8 mouse cellular contexts compared by ENCODE assay signal in genomic region chr8:120666807-120667470, GRCm38 (mm10). TPM values are rescaled to one million over a fixed set of nuclear protein-coding genes. Genes with fewer than 3 reads are reported as not detected.
A peak's percentile ranks its signal among the peaks of the same experiment; 100 is the strongest.
DNase-seq lines count a peak whose midpoint lies in the region; ATAC-seq and TF ChIP-seq lines count a peak whose summit lies in the region.

No protein-coding gene starts in this region.

- H3K4me3 ChIP-seq in kidney, postnatal 0 days (replicated peaks; ENCODE audit: low read depth, low read length), result peak overlapping the region; percentile 88
- H3K4me3 ChIP-seq in hindbrain, embryonic 13.5 days, result peak overlapping the region; percentile 93
- peak overlapping the region; percentile 75 for H3K4me3 ChIP-seq in midbrain, embryonic 16.5 days (ENCODE audit: low read depth, low read length)

- H3K27ac ChIP-seq in kidney, postnatal 0 days, result peak overlapping the region; percentile 87
- H3K27ac ChIP-seq in hindbrain, embryonic 13.5 days, result peak overlapping the region; percentile 90
- H3K27ac ChIP-seq in midbrain, embryonic 16.5 days (ENCODE audit: low read length), result peak overlapping the region; percentile 83; the same call in 1 of the 2 replicates

- no peak for TF ChIP-seq POLR2A in brain, embryonic 14.5 days (IDR thresholded peaks at IDR 0.05; ENCODE audit: borderline replicate concordance, extremely low read depth, insufficient read depth, insufficient read length, poor library complexity, severe bottlenecking)

- H3K27me3 ChIP-seq in kidney, postnatal 0 days (ENCODE audit: insufficient read depth, low read length), result no peaks in the 10 kb centered on the region
- no peaks in the 10 kb centered on the region for H3K27me3 ChIP-seq in hindbrain, embryonic 13.5 days
- H3K27me3 ChIP-seq in midbrain, embryonic 16.5 days (ENCODE audit: control insufficient read depth, insufficient read depth, low read depth, low read length), result no peaks in the 10 kb centered on the region

- H3K9me3 ChIP-seq in kidney, postnatal 0 days (replicated peaks; ENCODE audit: low read length), result no peaks in the 10 kb centered on the region
- no peaks in the 10 kb centered on the region for H3K9me3 ChIP-seq in hindbrain, embryonic 13.5 days
- H3K9me3 ChIP-seq in midbrain, embryonic 16.5 days (replicated peaks; ENCODE audit: control insufficient read depth, low read length, poor library complexity, severe bottlenecking), result no peaks in the 10 kb centered on the region

- TF ChIP-seq CTCF in kidney, postnatal 0 days (IDR thresholded peaks at IDR 0.05; ENCODE audit: low read depth), result no peak
- no peak for TF ChIP-seq CTCF in brain, embryonic 14.5 days (IDR thresholded peaks at IDR 0.05; ENCODE audit: borderline replicate concordance, extremely low read depth, insufficient read depth, insufficient read length)

- peak; percentile 43 for DNase-seq in kidney, postnatal 0 days (ENCODE audit: low spot score)
- DNase-seq in kidney, postnatal 10 days, result no peak
- peak; percentile 21 for DNase-seq in brain, embryonic 14.5 days (ENCODE audit: low read depth)
- DNase-seq in frontal cortex, postnatal 14 days (ENCODE audit: low spot score in 2 of 2), result no peak
- DNase-seq in spleen, postnatal 36 days (ENCODE audit: low spot score in 2 of 2), result no peak
- DNase-seq in gastrocnemius, adult 18-20 months (ENCODE audit: low spot score), result no peak

- H3K36me3 ChIP-seq in kidney, postnatal 0 days (ENCODE audit: insufficient read depth, low read length), result peaks cover 19% of the 10 kb centered on the region
- H3K36me3 ChIP-seq in hindbrain, embryonic 13.5 days, result peaks cover 26% of the 10 kb centered on the region
- peaks cover 7% of the 10 kb centered on the region for H3K36me3 ChIP-seq in midbrain, embryonic 16.5 days (ENCODE audit: control insufficient read depth, insufficient read depth, low read length)

- 2% methylated on average over 17 of the region's 17 CpGs for whole genome bisulfite sequencing in kidney, postnatal 0 days
- WGBS in hindbrain, embryonic 13.5 days, result 2% methylated on average over 17 of the region's 17 CpGs
- 2% methylated on average over 17 of the region's 17 CpGs for WGBS in midbrain, embryonic 16.5 days

- H3K9ac ChIP-seq in kidney, postnatal 0 days (ENCODE audit: low read depth, low read length), result peak overlapping the region; percentile 96
- H3K9ac ChIP-seq in hindbrain, embryonic 13.5 days, result peak overlapping the region; percentile 94
- peak overlapping the region; percentile 86 for H3K9ac ChIP-seq in midbrain, embryonic 16.5 days (ENCODE audit: low read depth, low read length)

- peak overlapping the region; percentile 92 for H3K4me2 ChIP-seq in kidney, postnatal 0 days (ENCODE audit: low read length)
- H3K4me2 ChIP-seq in hindbrain, embryonic 13.5 days, result peak overlapping the region; percentile 94
- H3K4me2 ChIP-seq in midbrain, embryonic 16.5 days (ENCODE audit: low read length), result peak overlapping the region; percentile 71

- peaks cover 21% of the 10 kb centered on the region; the same call in 1 of the 2 replicates for H3K4me1 ChIP-seq in kidney, postnatal 0 days (replicated peaks; ENCODE audit: insufficient read depth, low read length)
- H3K4me1 ChIP-seq in hindbrain, embryonic 13.5 days (replicated peaks), result peaks cover 64% of the 10 kb centered on the region
- peaks cover 39% of the 10 kb centered on the region for H3K4me1 ChIP-seq in midbrain, embryonic 16.5 days (ENCODE audit: control insufficient read depth, insufficient read depth, low read length)

- ATAC-seq in kidney, postnatal 0 days (replicated peaks; ENCODE audit: low FRiP score, low read depth), result no peak
- ATAC-seq in hindbrain, embryonic 13.5 days (ENCODE audit: low FRiP score), result no peak
- ATAC-seq in midbrain, embryonic 16.5 days, result no peak

RNA-seq across cellular contexts. Expression of gene Gm27021, which starts 0.9 kb away (rescaled TPM):
- 3.2 and 4.0 TPM in 2 replicates for polyA plus RNA-seq in kidney, postnatal 0 days (2015; fragmentation: Nextera tagmentation; extraction: Ambion mirVana)
- 3.1 and 3.3 TPM in 2 replicates for polyA plus RNA-seq in brain, embryonic 14.5 days (2012; rRNA removed)
- polyA plus RNA-seq in hindbrain, embryonic 13.5 days (2015; fragmentation: Nextera tagmentation; extraction: Ambion mirVana), result 5.2 and 6.0 TPM in 2 replicates
- 4.7 and 5.6 TPM in 2 replicates for polyA plus RNA-seq in midbrain, embryonic 16.5 days (2015; fragmentation: Nextera tagmentation; extraction: Ambion mirVana)
- not detected for total RNA-seq in gastrocnemius, adult 18-20 months (2021)

RNA-seq across cellular contexts. Expression of gene Cox4i1, which starts 1.1 kb away (rescaled TPM):
- polyA plus RNA-seq in kidney, postnatal 0 days (2015; fragmentation: Nextera tagmentation; extraction: Ambion mirVana), result 2,057 and 2,086 TPM in 2 replicates
- polyA plus RNA-seq in brain, embryonic 14.5 days (2012; rRNA removed), result 976 and 987 TPM in 2 replicates
- 1,116 and 1,159 TPM in 2 replicates for polyA plus RNA-seq in hindbrain, embryonic 13.5 days (2015; fragmentation: Nextera tagmentation; extraction: Ambion mirVana)
- 1,051 and 1,134 TPM in 2 replicates for polyA plus RNA-seq in midbrain, embryonic 16.5 days (2015; fragmentation: Nextera tagmentation; extraction: Ambion mirVana)
- total RNA-seq in gastrocnemius, adult 18-20 months (2021), result 1,000 to 10,000 TPM; 1,486 to 1,625 TPM

RNA-seq across cellular contexts. Expression of gene Emc8, which starts 1.4 kb away (rescaled TPM):
- 210 and 213 TPM in 2 replicates for polyA plus RNA-seq in kidney, postnatal 0 days (2015; fragmentation: Nextera tagmentation; extraction: Ambion mirVana)
- polyA plus RNA-seq in brain, embryonic 14.5 days (2012; rRNA removed), result 79.7 and 127 TPM in 2 replicates
- 135 and 150 TPM in 2 replicates for polyA plus RNA-seq in hindbrain, embryonic 13.5 days (2015; fragmentation: Nextera tagmentation; extraction: Ambion mirVana)
- 99.5 and 105 TPM in 2 replicates for polyA plus RNA-seq in midbrain, embryonic 16.5 days (2015; fragmentation: Nextera tagmentation; extraction: Ambion mirVana)
- total RNA-seq in gastrocnemius, adult 18-20 months (2021), result 10 to 100 TPM; 19.6 to 21.0 TPM

RNA-seq across cellular contexts. Expression of gene 1190005I06Rik, which starts 19.5 kb away (rescaled TPM):
- polyA plus RNA-seq in kidney, postnatal 0 days (2015; fragmentation: Nextera tagmentation; extraction: Ambion mirVana), result 2.2 and 2.6 TPM in 2 replicates
- polyA plus RNA-seq in brain, embryonic 14.5 days (2012; rRNA removed), result 6.0 and 7.4 TPM in 2 replicates
- polyA plus RNA-seq in hindbrain, embryonic 13.5 days (2015; fragmentation: Nextera tagmentation; extraction: Ambion mirVana), result 8.9 and 11.0 TPM in 2 replicates
- 18.2 and 22.2 TPM in 2 replicates for polyA plus RNA-seq in midbrain, embryonic 16.5 days (2015; fragmentation: Nextera tagmentation; extraction: Ambion mirVana)
- total RNA-seq in gastrocnemius, adult 18-20 months (2021), result 1 to 10 TPM in 1 of 2 experiments, under 1 TPM in 1; 0.37 to 1.0 TPM

Comparison
In these comparisons a context has a peak if more than half of its experiments do, and no peak if none do; other contexts are left out.
1. DNase-seq: peak in kidney, postnatal 0 days (single experiment) and brain, embryonic 14.5 days (single experiment); none in kidney, postnatal 10 days (single experiment), frontal cortex, postnatal 14 days (0 of 2), spleen, postnatal 36 days (0 of 2) and gastrocnemius, adult 18-20 months (single experiment).
2. Peak in every context shown above with its lines, with median percentiles within 50 percentile points of each other: H3K27ac ChIP-seq, H3K4me2 ChIP-seq, H3K4me3 ChIP-seq and H3K9ac ChIP-seq.